Mouse (Mus musculus): Measurements from ENCODE around the gene Gpr160. TPM values are rescaled to one million over a fixed set of nuclear protein-coding genes. Genes with fewer than 3 reads are reported as not detected.

Gene Gpr160
- polyA plus RNA-seq, 1 experiment from 2014 or later: 3.2 TPM

GRCm38 (mm10) chr3:30860705-30861104, 5.0 kb downstream of the Gpr160 start:
- 71% methylated on average over 4 of the region's 4 CpGs for WGBS
- no peak overlapping the region for H3K27ac ChIP-seq
- H3K9me3 ChIP-seq: no peaks in the 10 kb centered on the region
- H3K4me3 ChIP-seq: no peak overlapping the region
- no peak overlapping the region for H3K9ac ChIP-seq
- ATAC-seq (ENCODE audit: insufficient number of reproducible peaks, insufficient read depth, low FRiP score, low TSS enrichment): no peak
- peaks cover 8% of the 10 kb centered on the region for H3K4me1 ChIP-seq
- H3K27me3 ChIP-seq: peaks cover 14% of the 10 kb centered on the region
- no peaks in the 10 kb centered on the region for H3K36me3 ChIP-seq
- no peak overlapping the region for H3K4me2 ChIP-seq (replicated peaks)

GRCm38 (mm10) chr3:30863712-30864435, 8.1 kb downstream of the Gpr160 start:
- Histone ChIP-seq H3K27ac (no peak overlapping the region), H3K4me3 (no peak overlapping the region), H3K9ac (no peak overlapping the region), H3K4me2 (replicated peaks) (no peak overlapping the region), H3K9me3 (no peaks in the 10 kb centered on the region), H3K36me3 (no peaks in the 10 kb centered on the region), H3K4me1 (no peaks in the 10 kb centered on the region), H3K27me3 (no peaks in the 10 kb centered on the region)
- 72% methylated on average over 5 of the region's 5 CpGs for WGBS
- ATAC-seq (ENCODE audit: insufficient number of reproducible peaks, insufficient read depth, low FRiP score, low TSS enrichment): no peak

GRCm38 (mm10) chr3:30864640-30865039, 8.9 kb downstream of the Gpr160 start:
- Histone ChIP-seq H3K4me2 (replicated peaks) (no peak overlapping the region), H3K4me3 (no peak overlapping the region), H3K27ac (no peak overlapping the region), H3K27me3 (no peaks in the 10 kb centered on the region), H3K36me3 (no peaks in the 10 kb centered on the region), H3K4me1 (no peaks in the 10 kb centered on the region), H3K9me3 (no peaks in the 10 kb centered on the region), H3K9ac (no peak overlapping the region)
- WGBS: 78% methylated on average over 1 of the region's 1 CpGs
- ATAC-seq (ENCODE audit: insufficient number of reproducible peaks, insufficient read depth, low FRiP score, low TSS enrichment): no peak

- 82% methylated on average over 5 of the region's 5 CpGs for WGBS
- no peak overlapping the region for H3K27ac ChIP-seq
- H3K9me3 ChIP-seq: no peaks in the 10 kb centered on the region
- H3K4me1 ChIP-seq: no peaks in the 10 kb centered on the region
- no peaks in the 10 kb centered on the region for H3K27me3 ChIP-seq
- H3K9ac ChIP-seq: no peak overlapping the region
- no peak for ATAC-seq (ENCODE audit: insufficient number of reproducible peaks, insufficient read depth, low FRiP score, low TSS enrichment)
- no peak overlapping the region for H3K4me3 ChIP-seq
- no peak overlapping the region for H3K4me2 ChIP-seq (replicated peaks)
- no peaks in the 10 kb centered on the region for H3K36me3 ChIP-seq
These were observed 12.4 kb downstream of the Gpr160 start for GRCm38 (mm10) chr3:30868176-30868575.

GRCm38 (mm10) chr3:30868625-30869024, 12.9 kb downstream of the Gpr160 start:
- Histone ChIP-seq H3K9ac (no peak overlapping the region), H3K27ac (no peak overlapping the region), H3K4me1 (no peaks in the 10 kb centered on the region), H3K4me3 (no peak overlapping the region), H3K4me2 (replicated peaks) (no peak overlapping the region), H3K36me3 (no peaks in the 10 kb centered on the region), H3K9me3 (no peaks in the 10 kb centered on the region), H3K27me3 (no peaks in the 10 kb centered on the region)
- no peak for ATAC-seq (ENCODE audit: insufficient number of reproducible peaks, insufficient read depth, low FRiP score, low TSS enrichment)
- WGBS: 64% methylated on average over 5 of the region's 5 CpGs

- H3K4me3 ChIP-seq: no peak overlapping the region
- H3K36me3 ChIP-seq: no peaks in the 10 kb centered on the region
- WGBS: 79% methylated on average over 1 of the region's 1 CpGs
- no peak overlapping the region for H3K27ac ChIP-seq
- H3K4me2 ChIP-seq (replicated peaks): no peak overlapping the region
- H3K4me1 ChIP-seq: no peaks in the 10 kb centered on the region
- no peak overlapping the region for H3K9ac ChIP-seq
- no peak for ATAC-seq (ENCODE audit: insufficient number of reproducible peaks, insufficient read depth, low FRiP score, low TSS enrichment)
- H3K27me3 ChIP-seq: no peaks in the 10 kb centered on the region
- H3K9me3 ChIP-seq: no peaks in the 10 kb centered on the region
These were observed 14.2 kb downstream of the Gpr160 start for GRCm38 (mm10) chr3:30869995-30870394.

GRCm38 (mm10) chr3:30876709-30877108, 21.0 kb downstream of the Gpr160 start:
- H3K9ac ChIP-seq: no peak overlapping the region
- H3K4me1 ChIP-seq: no peaks in the 10 kb centered on the region
- H3K27me3 ChIP-seq: no peaks in the 10 kb centered on the region
- H3K9me3 ChIP-seq: no peaks in the 10 kb centered on the region
- no peaks in the 10 kb centered on the region for H3K36me3 ChIP-seq
- no peak overlapping the region for H3K27ac ChIP-seq
- ATAC-seq (ENCODE audit: insufficient number of reproducible peaks, insufficient read depth, low FRiP score, low TSS enrichment): no peak
- 89% methylated on average over 6 of the region's 6 CpGs for WGBS
- H3K4me3 ChIP-seq: no peak overlapping the region
- no peak overlapping the region for H3K4me2 ChIP-seq (replicated peaks)

- no peaks in the 10 kb centered on the region for H3K4me1 ChIP-seq
- no peak for ATAC-seq (ENCODE audit: insufficient number of reproducible peaks, insufficient read depth, low FRiP score, low TSS enrichment)
- H3K4me2 ChIP-seq (replicated peaks): no peak overlapping the region
- H3K9ac ChIP-seq: no peak overlapping the region
- no peaks in the 10 kb centered on the region for H3K9me3 ChIP-seq
- H3K4me3 ChIP-seq: no peak overlapping the region
- WGBS: 90% methylated on average over 3 of the region's 3 CpGs
- H3K27ac ChIP-seq: no peak overlapping the region
- H3K27me3 ChIP-seq: no peaks in the 10 kb centered on the region
- no peaks in the 10 kb centered on the region for H3K36me3 ChIP-seq
These were observed 31.7 kb downstream of the Gpr160 start for GRCm38 (mm10) chr3:30887449-30887848.

GRCm38 (mm10) chr3:30889014-30889413, 33.3 kb downstream of the Gpr160 start:
- no peak overlapping the region for H3K9ac ChIP-seq
- no peak for ATAC-seq (ENCODE audit: insufficient number of reproducible peaks, insufficient read depth, low FRiP score, low TSS enrichment)

GRCm38 (mm10) chr3:30896721-30897120, 41.0 kb downstream of the Gpr160 start:
- ATAC-seq (ENCODE audit: insufficient number of reproducible peaks, insufficient read depth, low FRiP score, low TSS enrichment): no peak
- Histone ChIP-seq H3K4me2 (replicated peaks) (no peak overlapping the region), H3K27me3 (no peaks in the 10 kb centered on the region), H3K9ac (no peak overlapping the region), H3K4me3 (no peak overlapping the region), H3K9me3 (no peaks in the 10 kb centered on the region), H3K27ac (no peak overlapping the region), H3K36me3 (peaks cover 27% of the 10 kb centered on the region), H3K4me1 (no peaks in the 10 kb centered on the region)
- WGBS: 88% methylated on average over 5 of the region's 5 CpGs

More at GRCm38 (mm10) chr3:30889014-30889413, 33.3 kb downstream of the Gpr160 start:
- Histone ChIP-seq H3K27me3 (no peaks in the 10 kb centered on the region), H3K9me3 (no peaks in the 10 kb centered on the region), H3K4me2 (replicated peaks) (no peak overlapping the region), H3K4me1 (no peaks in the 10 kb centered on the region), H3K36me3 (0 out of 2 replicates have a peak, but pooled peaks cover 3% of the 10 kb centered on the region), H3K27ac (no peak overlapping the region), H3K4me3 (no peak overlapping the region)
- WGBS: 21% methylated on average over 1 of the region's 1 CpGs

- WGBS: 94% methylated on average over 8 of the region's 8 CpGs
- H3K27me3 ChIP-seq: no peaks in the 10 kb centered on the region
- peaks cover 36% of the 10 kb centered on the region for H3K36me3 ChIP-seq
- H3K4me2 ChIP-seq (replicated peaks): no peak overlapping the region
- ATAC-seq (ENCODE audit: insufficient number of reproducible peaks, insufficient read depth, low FRiP score, low TSS enrichment): no peak
- no peaks in the 10 kb centered on the region for H3K9me3 ChIP-seq
- H3K4me1 ChIP-seq: no peaks in the 10 kb centered on the region
- no peak overlapping the region for H3K4me3 ChIP-seq
- no peak overlapping the region for H3K27ac ChIP-seq
- no peak overlapping the region for H3K9ac ChIP-seq
These were observed 43.7 kb downstream of the Gpr160 start for GRCm38 (mm10) chr3:30899407-30899806.

- Histone ChIP-seq H3K4me1 (no peaks in the 10 kb centered on the region), H3K4me3 (no peak overlapping the region), H3K9ac (no peak overlapping the region), H3K27me3 (no peaks in the 10 kb centered on the region), H3K4me2 (replicated peaks) (no peak overlapping the region), H3K27ac (no peak overlapping the region), H3K9me3 (no peaks in the 10 kb centered on the region), H3K36me3 (peaks cover 49% of the 10 kb centered on the region)
- no peak for ATAC-seq (ENCODE audit: insufficient number of reproducible peaks, insufficient read depth, low FRiP score, low TSS enrichment)
- WGBS: 100% methylated on average over 1 of the region's 1 CpGs
These were observed 48.9 kb downstream of the Gpr160 start for GRCm38 (mm10) chr3:30904658-30905057.

Measured in embryonic facial prominence, embryonic 12.5 days (tissue).